19 mouse cellular contexts compared by ENCODE assay signal in genomic region chr11:77321214-77321613, GRCm38 (mm10).
"Had no signal": no experiment of that assay in that cellular context is flagged by ENCODE, and none has a peak within 500 bp of the region (broad histone marks: within the 10 kb centered on the region; RNA-seq: fewer than 3 reads in every experiment).

No protein-coding gene starts in this region.

- ATAC-seq: liver, embryonic 12.5 days; midbrain, embryonic 16.5 days had no signal

- H3K4me2 ChIP-seq: kidney, embryonic 15.5 days; limb, embryonic 13.5 days; liver, embryonic 12.5 days; liver, embryonic 15.5 days; lung, embryonic 15.5 days; midbrain, embryonic 12.5 days had no signal

- H3K4me1 ChIP-seq: kidney, embryonic 15.5 days; limb, embryonic 10.5 days; limb, embryonic 13.5 days; lung, embryonic 15.5 days; midbrain, embryonic 12.5 days had no signal

- H3K36me3 ChIP-seq: kidney, embryonic 15.5 days; limb, embryonic 10.5 days; limb, embryonic 13.5 days; liver, embryonic 15.5 days; lung, embryonic 15.5 days; midbrain, embryonic 12.5 days had no signal

- DNase-seq: kidney, adult 8-10 months; kidney, postnatal 10 days; kidney, postnatal 36 days; layer of hippocampus, adult 9-11 months; liver; lung, adult 18-20 months; lung, postnatal 14 days; thymus, adult 18-20 months; thymus, postnatal 14 days; thymus, postnatal 4 days had no signal

- H3K4me3 ChIP-seq: kidney, embryonic 15.5 days; limb, embryonic 10.5 days; limb, embryonic 13.5 days; liver, embryonic 12.5 days; liver, embryonic 15.5 days; lung, embryonic 15.5 days; midbrain, embryonic 12.5 days had no signal

- H3K9ac ChIP-seq: kidney, embryonic 15.5 days; limb, embryonic 13.5 days; liver, embryonic 12.5 days; liver, embryonic 15.5 days; lung, embryonic 15.5 days; midbrain, embryonic 12.5 days had no signal

- H3K27ac ChIP-seq: kidney, embryonic 15.5 days; limb, embryonic 10.5 days; limb, embryonic 13.5 days; liver, embryonic 12.5 days; liver, embryonic 15.5 days; lung, embryonic 15.5 days; macrophage; midbrain, embryonic 12.5 days had no signal

- H3K9me3 ChIP-seq: kidney, embryonic 15.5 days; limb, embryonic 10.5 days; limb, embryonic 13.5 days; liver, embryonic 12.5 days; liver, embryonic 15.5 days; lung, embryonic 15.5 days; midbrain, embryonic 12.5 days had no signal

- H3K27me3 ChIP-seq: kidney, embryonic 15.5 days; limb, embryonic 13.5 days; liver, embryonic 12.5 days; liver, embryonic 15.5 days; lung, embryonic 15.5 days; midbrain, embryonic 12.5 days had no signal
